Mouse (Mus musculus): ENCODE measurements around the gene Srgap1. TPM values are rescaled to one million over a fixed set of nuclear protein-coding genes. Genes with fewer than 3 reads are reported as not detected.

Srgap1 gene
- polyA plus RNA-seq, 1 experiment from 2014 or later: 8.5 TPM

GRCm38 (mm10) chr10:121931909-121932308 lies 115.2 kb downstream of the Srgap1 start:
- WGBS: 83% methylated on average over 14 of the region's 14 CpGs
- H3K36me3 ChIP-seq: no peaks in the 10 kb centered on the region
- ATAC-seq (ENCODE audit: insufficient number of reproducible peaks, low FRiP score): no peak
- H3K27me3 ChIP-seq (replicated peaks): no peaks in the 10 kb centered on the region
- H3K27ac ChIP-seq (ENCODE audit: poor library complexity, severe bottlenecking): no peak overlapping the region
- no peak overlapping the region for H3K4me3 ChIP-seq
- no peaks in the 10 kb centered on the region for H3K9me3 ChIP-seq (replicated peaks)
- H3K9ac ChIP-seq: no peak overlapping the region
- peaks cover 23% of the 10 kb centered on the region for H3K4me1 ChIP-seq (replicated peaks)
- H3K4me2 ChIP-seq: no peak overlapping the region

DNA sequence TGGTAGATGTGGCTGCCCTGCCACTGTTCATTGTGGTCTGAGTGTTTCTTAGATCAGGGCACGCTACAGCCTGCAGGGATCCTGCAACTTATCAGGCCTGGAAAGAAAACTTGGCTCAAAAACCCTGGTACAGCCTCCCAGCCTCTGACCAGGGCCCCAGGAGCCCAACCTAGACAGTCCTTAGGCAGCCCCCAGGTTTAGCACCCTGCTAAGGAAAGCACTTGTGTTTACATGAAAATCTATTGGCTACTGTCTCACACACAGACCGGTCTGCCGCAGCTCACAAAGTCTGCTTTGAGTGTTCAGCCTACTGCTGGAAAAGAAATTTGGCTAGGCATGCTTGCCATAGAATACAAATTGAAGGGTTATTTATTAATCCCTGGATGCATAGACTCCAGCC lies 121.0 kb downstream of the Srgap1 start:
- no peak for ATAC-seq (ENCODE audit: insufficient number of reproducible peaks, low FRiP score)
- no peak overlapping the region for H3K9ac ChIP-seq
- no peak overlapping the region for H3K4me3 ChIP-seq
- peaks cover 4% of the 10 kb centered on the region; the same call in 1 of the 2 replicates for H3K27me3 ChIP-seq (replicated peaks)
- H3K9me3 ChIP-seq (replicated peaks): no peaks in the 10 kb centered on the region
- H3K4me1 ChIP-seq (replicated peaks): peaks cover 18% of the 10 kb centered on the region
- 63% methylated on average over 3 of the region's 3 CpGs for WGBS
- no peak overlapping the region for H3K4me2 ChIP-seq
- H3K27ac ChIP-seq (ENCODE audit: poor library complexity, severe bottlenecking): no peak overlapping the region; the same call in 1 of the 2 replicates
- peaks cover 10% of the 10 kb centered on the region; the same call in 1 of the 2 replicates for H3K36me3 ChIP-seq

- H3K4me3 ChIP-seq: no peak overlapping the region
- no peaks in the 10 kb centered on the region for H3K9me3 ChIP-seq (replicated peaks)
- no peak overlapping the region for H3K27ac ChIP-seq (ENCODE audit: poor library complexity, severe bottlenecking)
- 69% methylated on average over 8 of the region's 8 CpGs for WGBS
- H3K9ac ChIP-seq: no peak overlapping the region
- no peak overlapping the region for H3K4me2 ChIP-seq
- no peak for ATAC-seq (ENCODE audit: insufficient number of reproducible peaks, low FRiP score)
- H3K27me3 ChIP-seq (replicated peaks): peaks cover 4% of the 10 kb centered on the region; the same call in 1 of the 2 replicates
- peaks cover 10% of the 10 kb centered on the region; the same call in 1 of the 2 replicates for H3K36me3 ChIP-seq
- H3K4me1 ChIP-seq (replicated peaks): peaks cover 5% of the 10 kb centered on the region; the same call in 1 of the 2 replicates
These were observed 128.1 kb downstream of the Srgap1 start for GRCm38 (mm10) chr10:121919016-121919415.

- Histone ChIP-seq H3K4me3 (no peak overlapping the region), H3K9me3 (replicated peaks) (no peaks in the 10 kb centered on the region), H3K4me1 (replicated peaks) (peaks cover 5% of the 10 kb centered on the region; the same call in 1 of the 2 replicates), H3K9ac (no peak overlapping the region), H3K36me3 (peaks cover 6% of the 10 kb centered on the region; the same call in 1 of the 2 replicates), H3K4me2 (no peak overlapping the region), H3K27me3 (replicated peaks) (peaks cover 3% of the 10 kb centered on the region; the same call in 1 of the 2 replicates), H3K27ac (ENCODE audit: poor library complexity, severe bottlenecking) (no peak overlapping the region)
- no peak for ATAC-seq (ENCODE audit: insufficient number of reproducible peaks, low FRiP score)
- WGBS: 65% methylated on average over 3 of the region's 3 CpGs
These were observed 128.5 kb downstream of the Srgap1 start for GRCm38 (mm10) chr10:121918579-121918978.

- Histone ChIP-seq H3K4me2 (no peak overlapping the region), H3K4me1 (replicated peaks) (peaks cover 5% of the 10 kb centered on the region; the same call in 1 of the 2 replicates), H3K9ac (no peak overlapping the region), H3K27ac (ENCODE audit: poor library complexity, severe bottlenecking) (no peak overlapping the region; the same call in 1 of the 2 replicates), H3K36me3 (no peaks in the 10 kb centered on the region), H3K27me3 (replicated peaks) (no peaks in the 10 kb centered on the region), H3K4me3 (no peak overlapping the region), H3K9me3 (replicated peaks) (no peaks in the 10 kb centered on the region)
- no peak for ATAC-seq (ENCODE audit: insufficient number of reproducible peaks, low FRiP score)
- 58% methylated on average over 12 of the region's 12 CpGs for WGBS
These were observed 131.6 kb downstream of the Srgap1 start for GRCm38 (mm10) chr10:121915530-121915929.

GRCm38 (mm10) chr10:121904137-121904536 lies 143.0 kb downstream of the Srgap1 start:
- H3K9ac ChIP-seq: no peak overlapping the region
- H3K27ac ChIP-seq (ENCODE audit: poor library complexity, severe bottlenecking): no peak overlapping the region
- no peaks in the 10 kb centered on the region; the same call in 1 of the 2 replicates for H3K4me1 ChIP-seq (replicated peaks)
- WGBS: 35% methylated on average over 1 of the region's 1 CpGs
- no peaks in the 10 kb centered on the region for H3K27me3 ChIP-seq (replicated peaks)
- H3K4me2 ChIP-seq: no peak overlapping the region
- no peaks in the 10 kb centered on the region for H3K36me3 ChIP-seq
- H3K9me3 ChIP-seq (replicated peaks): no peaks in the 10 kb centered on the region
- no peak overlapping the region for H3K4me3 ChIP-seq
- ATAC-seq (ENCODE audit: insufficient number of reproducible peaks, low FRiP score): no peak

- H3K4me2 ChIP-seq: no peak overlapping the region
- H3K4me1 ChIP-seq (replicated peaks): no peaks in the 10 kb centered on the region; the same call in 1 of the 2 replicates
- H3K9ac ChIP-seq: no peak overlapping the region
- H3K27ac ChIP-seq (ENCODE audit: poor library complexity, severe bottlenecking): no peak overlapping the region
- H3K9me3 ChIP-seq (replicated peaks): no peaks in the 10 kb centered on the region
- no peaks in the 10 kb centered on the region for H3K36me3 ChIP-seq
- H3K4me3 ChIP-seq: no peak overlapping the region
- no peak for ATAC-seq (ENCODE audit: insufficient number of reproducible peaks, low FRiP score)
- 82% methylated on average over 8 of the region's 8 CpGs for WGBS
- H3K27me3 ChIP-seq (replicated peaks): no peaks in the 10 kb centered on the region
These were observed 144.5 kb downstream of the Srgap1 start for GRCm38 (mm10) chr10:121902651-121903050.

DNA sequence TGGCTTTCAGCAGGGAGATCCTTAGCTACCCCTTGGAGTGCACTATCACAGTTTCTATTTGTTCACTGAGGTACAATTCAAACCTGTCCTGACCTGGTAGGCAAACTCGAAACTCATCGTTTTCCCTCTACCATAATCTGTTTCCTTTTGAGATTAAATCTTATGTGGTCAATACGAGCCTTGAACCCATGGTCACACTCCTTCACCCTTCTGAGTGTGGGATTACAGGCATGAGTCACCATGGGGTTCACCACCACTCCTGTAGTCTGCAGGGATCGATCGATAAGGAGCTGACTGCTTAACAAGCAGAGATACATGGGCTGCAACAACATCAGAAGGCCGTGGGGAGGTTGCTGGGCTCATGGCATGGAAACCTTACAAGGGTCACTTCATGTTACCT lies 146.3 kb downstream of the Srgap1 start:
- Histone ChIP-seq H3K9me3 (replicated peaks) (no peaks in the 10 kb centered on the region), H3K4me2 (no peak overlapping the region), H3K27me3 (replicated peaks) (no peaks in the 10 kb centered on the region), H3K36me3 (no peaks in the 10 kb centered on the region; the same call in 1 of the 2 replicates), H3K4me3 (no peak overlapping the region), H3K27ac (ENCODE audit: poor library complexity, severe bottlenecking) (no peak overlapping the region), H3K4me1 (replicated peaks) (no peaks in the 10 kb centered on the region; the same call in none of the 2 replicates), H3K9ac (no peak overlapping the region)
- no peak for ATAC-seq (ENCODE audit: insufficient number of reproducible peaks, low FRiP score)
- WGBS: 71% methylated on average over 6 of the region's 6 CpGs

DNA sequence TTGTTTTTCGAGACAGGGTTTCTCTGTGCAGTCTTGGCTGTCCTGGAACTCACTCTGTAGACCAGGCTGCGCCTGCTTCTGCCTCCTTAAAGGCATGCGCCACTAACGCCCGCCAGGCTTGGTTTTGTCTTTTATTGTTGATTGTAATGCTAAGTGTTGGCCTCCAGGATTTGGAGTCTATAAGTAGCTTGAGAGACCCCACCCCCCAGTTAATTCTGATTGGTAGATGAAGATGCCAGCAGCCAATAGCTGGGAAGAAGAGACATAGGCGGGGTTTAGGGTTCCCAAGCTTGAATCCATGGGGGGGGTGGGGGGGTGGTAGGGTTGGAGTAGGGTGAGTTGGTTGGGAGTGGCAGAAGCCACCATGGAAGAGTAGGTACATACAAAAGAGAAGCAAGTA lies 147.4 kb downstream of the Srgap1 start:
- H3K36me3 ChIP-seq: no peaks in the 10 kb centered on the region; the same call in 1 of the 2 replicates
- ATAC-seq (ENCODE audit: insufficient number of reproducible peaks, low FRiP score): no peak
- 88% methylated on average over 6 of the region's 6 CpGs for WGBS

DNA sequence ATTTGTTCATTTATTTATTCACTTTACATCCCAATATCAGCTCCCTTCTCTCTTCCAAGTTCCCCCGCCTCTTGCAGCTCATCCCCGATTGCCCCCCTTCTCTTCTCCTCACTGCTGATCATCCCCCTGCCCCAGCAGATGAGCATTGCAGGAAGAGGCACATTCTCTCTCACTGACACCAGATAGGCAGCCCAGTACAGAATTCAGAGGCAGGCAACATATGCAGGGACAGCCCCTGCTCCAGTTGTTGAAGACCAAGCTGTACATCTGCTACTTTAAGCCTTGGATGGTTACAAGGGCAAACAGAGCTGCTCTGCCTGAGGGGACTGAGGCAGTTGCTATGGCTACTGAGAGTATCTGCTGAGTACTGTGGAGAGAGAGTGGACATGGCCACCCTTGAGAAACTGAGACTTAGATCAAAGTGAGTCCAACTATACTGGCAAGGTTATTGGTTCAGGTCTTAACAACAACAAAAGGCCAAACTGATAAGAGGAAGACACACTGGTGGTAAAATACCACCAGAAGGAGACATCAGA lies 149.2 kb downstream of the Srgap1 start:
- Histone ChIP-seq H3K4me3 (no peak overlapping the region), H3K27me3 (replicated peaks) (no peaks in the 10 kb centered on the region), H3K4me2 (no peak overlapping the region), H3K36me3 (no peaks in the 10 kb centered on the region; the same call in 1 of the 2 replicates), H3K27ac (ENCODE audit: poor library complexity, severe bottlenecking) (no peak overlapping the region), H3K9me3 (replicated peaks) (no peaks in the 10 kb centered on the region), H3K9ac (no peak overlapping the region), H3K4me1 (replicated peaks) (no peaks in the 10 kb centered on the region; the same call in 1 of the 2 replicates)
- ATAC-seq (ENCODE audit: insufficient number of reproducible peaks, low FRiP score): no peak
- WGBS: 87% methylated on average over 2 of the region's 2 CpGs

More for the DNA sequence above, 147.4 kb downstream of the Srgap1 start:
- no peak overlapping the region for H3K27ac ChIP-seq (ENCODE audit: poor library complexity, severe bottlenecking)
- H3K9me3 ChIP-seq (replicated peaks): no peaks in the 10 kb centered on the region
- H3K9ac ChIP-seq: no peak overlapping the region
- H3K4me1 ChIP-seq (replicated peaks): no peaks in the 10 kb centered on the region; the same call in none of the 2 replicates
- H3K4me2 ChIP-seq: no peak overlapping the region
- H3K4me3 ChIP-seq: no peak overlapping the region
- no peaks in the 10 kb centered on the region for H3K27me3 ChIP-seq (replicated peaks)

- no peak for ATAC-seq (ENCODE audit: insufficient number of reproducible peaks, low FRiP score)
- H3K4me1 ChIP-seq (replicated peaks): peaks cover 16% of the 10 kb centered on the region
- no peaks in the 10 kb centered on the region; the same call in 1 of the 2 replicates for H3K36me3 ChIP-seq
- H3K9ac ChIP-seq: no peak overlapping the region
- no peak overlapping the region for H3K4me3 ChIP-seq
- WGBS: 58% methylated on average over 13 of the region's 13 CpGs
- H3K27ac ChIP-seq (ENCODE audit: poor library complexity, severe bottlenecking): no peak overlapping the region
- H3K27me3 ChIP-seq (replicated peaks): no peaks in the 10 kb centered on the region
- no peaks in the 10 kb centered on the region for H3K9me3 ChIP-seq (replicated peaks)
- no peak overlapping the region for H3K4me2 ChIP-seq
These were observed 155.6 kb downstream of the Srgap1 start for GRCm38 (mm10) chr10:121891390-121892067.

All from heart, embryonic 12.5 days (tissue).